Mouse (Mus musculus) G1E (cell line): ENCODE data around the gene Nectin1.

Experiments
- CTCF ChIP-seq: IDR thresholded peaks from 2 replicates; pipeline ENCODE4 v1.5.1; 2012; ENCODE audit warnings: low read depth, low read length, inconsistent platforms, mixed read lengths
- GATA1 ChIP-seq: IDR thresholded peaks from 2 replicates; pipeline ENCODE4 v1.6.1; 2012; ENCODE audit warnings: borderline replicate concordance, low read length, inconsistent platforms, mixed read lengths
- POLR2AphosphoS5 ChIP-seq: IDR thresholded peaks from 2 replicates; pipeline ENCODE4 v1.6.1; 2012; ENCODE audit warnings: low read depth, low read length, inconsistent platforms; ENCODE audit not compliant: insufficient replicate concordance

DNA sequence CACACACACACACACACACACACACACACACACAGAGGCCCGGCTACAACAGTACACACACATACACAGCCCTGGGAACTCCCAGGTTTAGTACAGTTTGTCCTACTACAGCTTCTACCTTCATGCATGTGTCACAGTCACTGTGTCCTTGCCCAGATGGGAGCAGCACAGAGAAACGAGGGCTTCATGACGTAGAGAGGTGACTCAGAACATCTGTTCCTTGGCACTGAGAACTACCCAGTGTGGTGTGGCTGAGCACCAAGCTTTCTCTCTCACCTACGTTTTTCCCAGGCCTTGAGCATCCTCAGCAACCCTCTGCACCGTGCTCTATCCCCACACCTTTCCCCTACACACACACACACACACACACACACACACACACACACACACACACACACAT is 104.1 kb downstream of the Nectin1 start:
- TF ChIP-seq CTCF (no peak), POLR2AphosphoS5 (no peak), GATA1 (no peak)
